Mouse (Mus musculus) liver, adult 2 months (tissue): ENCODE results near the gene Rsad1. TPM values are rescaled to one million over a fixed set of nuclear protein-coding genes. Genes with fewer than 3 reads are reported as not detected.

Source experiments
- DNase-seq: peaks from one replicate; pipeline ENCODE4 v3.0.0-alpha.2; 2011; ENCODE audit warnings: low read depth, low spot score; ENCODE audit errors: extremely low read depth
- H3K27ac ChIP-seq: fragments of 200-500 bp; replicated peaks from 2 replicates; pipeline ENCODE4 v1.5.1; 2012; ENCODE audit warnings: low read depth, mild to moderate bottlenecking, control low read depth, inconsistent platforms, low read length; ENCODE audit not compliant: insufficient read depth
- H3K27me3 ChIP-seq: fragments of 200-500 bp; 2 replicates; pipeline ENCODE4 v1.6.1; 2012; ENCODE audit warnings: mild to moderate bottlenecking, moderate library complexity, low read length, inconsistent platforms; ENCODE audit not compliant: control insufficient read depth, insufficient read depth
- H3K36me3 ChIP-seq: fragments of 200-500 bp; 2 replicates; pipeline ENCODE4 v1.6.1; 2012; ENCODE audit warnings: low read length, inconsistent platforms; ENCODE audit not compliant: control insufficient read depth, insufficient read depth
- H3K4me1 ChIP-seq: fragments of 200-500 bp; 2 replicates; pipeline ENCODE4 v1.6.1; 2011; ENCODE audit warnings: low read length; ENCODE audit not compliant: control insufficient read depth, insufficient read depth
- H3K4me3 ChIP-seq: fragments of 200-500 bp; 2 replicates; pipeline ENCODE4 v1.5.1; 2011; ENCODE audit warnings: low read depth, mild to moderate bottlenecking, control low read depth, low read length, moderate library complexity; ENCODE audit not compliant: insufficient read depth
- H3K79me2 ChIP-seq: fragments of 200-500 bp; 2 replicates; pipeline ENCODE4 v1.6.1; 2012; ENCODE audit warnings: inconsistent platforms, mild to moderate bottlenecking, low read length, moderate library complexity; ENCODE audit not compliant: control insufficient read depth, insufficient read depth
- H3K9ac ChIP-seq: fragments of 200-500 bp; 2 replicates; pipeline ENCODE4 v1.6.1; 2012; ENCODE audit warnings: low read depth, mild to moderate bottlenecking, control low read depth, inconsistent platforms, low read length
- CTCF ChIP-seq: fragments of 200-500 bp; IDR thresholded peaks from 2 replicates; pipeline ENCODE4 v1.5.1; 2011; ENCODE audit warnings: low read depth, low read length, control low read depth
- POLR2A ChIP-seq: fragments of 200-500 bp; IDR thresholded peaks from 2 replicates; pipeline ENCODE4 v1.6.1; 2011; ENCODE audit warnings: low read length, control low read depth; ENCODE audit not compliant: insufficient read depth; ENCODE audit errors: extremely low read depth
- WGBS: fragments of 180-500 bp; shearing (Covaris S2); methylation state at CpG from one replicate; pipeline ENCODE4 v1.1.7; 2018; 5-methylcytosine and 5-hydroxymethylcytosine counted together
- polyA plus RNA-seq: library from polyadenylated mRNA; depleted of rRNA; stranded (reverse); fragments of >200 nt; gene quantifications from 2 replicates; pipeline ENCODE4 v1.2.3, GENCODE M21; 2012; rRNA removed
- total RNA-seq: library from RNA; depleted of rRNA; stranded (reverse); fragments of >200 nt; gene quantifications from 2 replicates; pipeline ENCODE4 v1.2.3, GENCODE M21; 2014; rRNA removed

Rsad1 gene
- total RNA-seq: 2.1 and 2.6 TPM in 2 replicates
- 5.7 and 8.0 TPM in 2 replicates for polyA plus RNA-seq

DNA sequence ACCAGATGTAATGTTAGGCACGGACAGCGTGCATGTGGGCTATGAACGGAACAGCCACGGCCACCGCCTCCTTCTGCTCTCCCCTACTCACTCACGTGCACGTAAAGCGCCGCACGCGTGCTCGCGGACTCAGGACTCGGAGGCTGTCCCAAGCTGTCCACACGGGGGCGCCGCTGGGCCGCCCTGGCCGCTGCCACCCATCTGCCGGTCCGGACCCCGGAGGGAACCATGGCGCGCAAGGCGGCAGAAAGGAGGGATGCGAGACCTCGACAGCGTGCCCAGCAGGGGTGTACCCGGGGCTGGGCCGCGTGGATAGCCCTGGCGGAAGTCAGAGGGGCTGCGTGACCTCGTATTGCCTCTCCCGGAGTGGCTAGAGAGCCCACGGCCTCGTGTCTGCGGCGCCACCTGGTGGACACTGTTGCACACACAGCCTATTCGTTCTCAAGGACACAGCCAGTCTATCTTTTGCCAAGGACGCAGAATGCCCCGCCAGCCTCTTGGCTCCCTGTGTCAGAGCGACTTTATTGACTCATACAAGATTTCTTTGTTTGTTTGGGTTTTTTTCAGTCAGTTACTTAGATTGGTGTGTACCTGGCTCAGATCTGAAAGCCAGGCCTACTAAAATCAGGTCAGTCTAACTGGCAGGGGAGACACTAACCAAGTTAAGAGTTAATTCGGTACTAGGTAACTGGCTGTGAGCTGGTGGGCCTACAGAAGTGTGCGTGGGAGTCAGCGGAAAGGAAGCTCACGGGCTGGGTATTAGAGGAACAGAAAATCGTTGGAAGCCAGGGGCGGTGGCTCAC, at the start of gene Rsad1:
Gene Rsad1 (minus strand): TSS at position 368 of the 803 bp plus-strand sequence.
- Histone ChIP-seq H3K27me3 (no peaks in the 10 kb centered on the region), H3K27ac (peak within 1 kb of the TSS; percentile 76), H3K4me3 (peak within 1 kb of the TSS; percentile 67), H3K79me2 (no peaks in the 10 kb centered on the region), H3K36me3 (peaks cover 4% of the 10 kb centered on the region; the same call in 1 of the 2 replicates), H3K4me1 (peaks cover 5% of the 10 kb centered on the region; the same call in 1 of the 2 replicates), H3K9ac (peak within 1 kb of the TSS; percentile 81)
- 1% methylated on average over 49 of the region's 49 CpGs for WGBS
- peak; percentile 93 for DNase-seq
- TF ChIP-seq CTCF (peak; percentile 94), POLR2A (no peak)

DNA sequence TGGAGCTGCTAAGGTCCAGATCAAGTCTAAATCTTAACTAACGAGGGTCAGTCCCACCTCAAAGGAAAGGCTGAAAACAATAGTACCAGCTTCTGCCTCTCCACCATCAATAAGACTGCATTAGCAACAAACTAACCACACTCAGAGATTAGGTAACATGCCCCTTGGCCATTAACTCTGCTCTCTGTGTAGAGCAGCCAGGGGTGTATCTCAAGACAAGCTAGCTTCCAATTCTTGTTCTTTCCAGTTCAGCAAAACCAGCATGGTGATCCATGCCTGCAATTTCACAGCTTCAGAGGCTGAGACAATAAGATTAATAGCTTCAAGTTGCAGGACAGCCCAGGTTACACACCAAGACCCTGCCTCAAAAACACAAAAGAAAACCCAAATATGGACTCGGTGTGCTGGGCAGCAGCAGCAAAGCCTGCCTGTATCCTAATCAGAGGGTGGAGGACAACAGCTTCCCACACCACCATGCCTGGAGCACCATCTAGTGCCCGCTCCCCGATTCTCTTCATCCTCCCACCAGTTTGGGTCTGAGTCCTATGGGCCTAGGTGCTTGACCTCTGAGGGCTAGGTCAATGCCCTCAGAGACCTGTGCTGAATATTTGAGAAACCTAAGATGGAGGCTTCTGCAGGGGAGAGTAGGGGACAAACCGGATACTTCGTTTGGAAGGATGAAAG, 49.5 kb upstream of the Rsad1 start:
- Histone ChIP-seq H3K9ac (peak overlapping the region; percentile 7), H3K4me1 (peaks cover 27% of the 10 kb centered on the region), H3K36me3 (peaks cover 8% of the 10 kb centered on the region; the same call in 1 of the 2 replicates), H3K79me2 (peaks cover 23% of the 10 kb centered on the region; the same call in 1 of the 2 replicates), H3K27me3 (no peaks in the 10 kb centered on the region), H3K27ac (peak overlapping the region; percentile 91), H3K4me3 (no peak overlapping the region)
- WGBS: 19% methylated on average over 6 of the region's 6 CpGs
- DNase-seq: peak; percentile 83
- TF ChIP-seq CTCF (peak; percentile 66), POLR2A (no peak)

GRCm38 (mm10) chr11:94597319-94597718, 48.3 kb upstream of the Rsad1 start:
- H3K27ac ChIP-seq: peak overlapping the region; percentile 48; the same call in 1 of the 2 replicates
- 17% methylated on average over 4 of the region's 4 CpGs for WGBS
- no peak for TF ChIP-seq POLR2A
- TF ChIP-seq CTCF: no peak

GRCm38 (mm10) chr11:94596311-94596852, 47.3 kb upstream of the Rsad1 start:
- Histone ChIP-seq H3K79me2 (peaks cover 21% of the 10 kb centered on the region; the same call in 1 of the 2 replicates), H3K4me1 (peaks cover 29% of the 10 kb centered on the region), H3K9ac (no peak overlapping the region), H3K36me3 (peaks cover 10% of the 10 kb centered on the region; the same call in 1 of the 2 replicates), H3K27me3 (no peaks in the 10 kb centered on the region), H3K4me3 (no peak overlapping the region), H3K27ac (0 out of 2 replicates have a peak overlapping the region, but pooled peaks have one; percentile 12)
- DNase-seq: no peak
- WGBS: 72% methylated on average over 7 of the region's 7 CpGs
- TF ChIP-seq POLR2A: no peak
- TF ChIP-seq CTCF: no peak

More at GRCm38 (mm10) chr11:94597319-94597718, 48.3 kb upstream of the Rsad1 start:
- H3K9ac ChIP-seq: no peak overlapping the region
- H3K79me2 ChIP-seq: peaks cover 23% of the 10 kb centered on the region; the same call in 1 of the 2 replicates
- H3K4me1 ChIP-seq: peaks cover 22% of the 10 kb centered on the region
- no peaks in the 10 kb centered on the region for H3K27me3 ChIP-seq
- no peak overlapping the region for H3K4me3 ChIP-seq
- peak; percentile 91 for DNase-seq
- H3K36me3 ChIP-seq: peaks cover 8% of the 10 kb centered on the region; the same call in 1 of the 2 replicates

- WGBS: 86% methylated on average over 6 of the region's 6 CpGs
- H3K27ac ChIP-seq: no peak overlapping the region
- H3K4me1 ChIP-seq: peaks cover 30% of the 10 kb centered on the region
- TF ChIP-seq POLR2A: no peak
- no peak for TF ChIP-seq CTCF
- peaks cover 18% of the 10 kb centered on the region for H3K79me2 ChIP-seq
- no peak overlapping the region for H3K4me3 ChIP-seq
- DNase-seq: no peak
- no peak overlapping the region for H3K9ac ChIP-seq
- peaks cover 4% of the 10 kb centered on the region; the same call in 1 of the 2 replicates for H3K36me3 ChIP-seq
- no peaks in the 10 kb centered on the region for H3K27me3 ChIP-seq
Measured at GRCm38 (mm10) chr11:94587511-94587910, 38.5 kb upstream of the Rsad1 start.
